Mouse (Mus musculus) spleen, adult 18-20 months (tissue): ENCODE measurements around the gene Nop16.
"Not testable (repeated sequence)": the region's sequence is repeated elsewhere in the genome, so short reads cannot be mapped to it uniquely, and the experiment has no call there.

Experiments used
- DNase-seq, 2 experiments: peaks; one replicate each; pipeline ENCODE4 v3.0.0; 2022; ENCODE audit warnings: mixed read lengths in 2 of 2

Gene Nop16

DNA sequence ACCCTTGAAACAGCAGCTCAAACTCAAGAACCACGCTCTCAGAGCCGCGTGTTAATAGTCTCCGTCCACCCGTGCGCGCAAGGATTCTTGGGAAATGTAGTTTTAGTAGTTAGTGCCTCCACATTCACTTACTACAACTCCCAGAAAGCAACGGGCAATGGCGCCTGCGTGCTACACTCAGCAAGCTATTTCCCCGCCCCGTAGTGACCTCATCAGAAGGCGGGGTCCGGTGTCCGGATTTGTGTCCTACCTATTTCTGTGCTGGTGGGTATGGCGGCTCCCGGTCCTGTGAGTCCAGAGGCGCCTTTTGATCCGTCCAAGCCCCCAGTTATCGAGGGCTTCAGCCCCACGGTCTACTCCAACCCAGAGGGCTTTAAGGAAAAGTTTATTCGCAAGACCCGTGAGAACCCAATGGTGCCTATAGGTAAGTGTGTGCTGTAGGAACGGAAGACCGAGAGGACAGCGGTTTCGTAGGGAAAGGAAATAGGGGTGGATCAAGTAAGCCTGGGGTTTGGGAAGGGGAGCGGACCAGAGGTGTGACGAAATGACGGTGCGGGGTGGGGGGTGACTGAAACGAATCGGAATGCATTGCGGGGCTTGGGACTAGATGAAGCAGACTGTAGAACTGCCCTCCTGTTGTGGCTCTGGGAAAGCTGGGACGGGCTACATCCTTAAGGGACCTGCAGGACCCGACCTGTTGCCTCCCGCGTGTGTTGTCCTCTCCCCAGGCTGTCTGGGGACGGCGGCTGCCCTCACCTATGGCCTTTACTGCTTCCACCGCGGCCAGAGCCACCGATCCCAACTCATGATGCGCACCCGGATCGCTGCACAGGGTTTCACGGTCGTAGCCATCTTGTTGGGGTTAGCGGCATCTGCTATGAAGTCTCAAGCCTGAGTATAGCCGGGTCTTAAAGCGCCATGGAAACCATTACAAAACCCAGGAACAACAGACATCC, at the start of gene Nop16, which contains the start of gene Higd2a:
Gene Nop16 (minus strand): TSS at position 95 of the 956 bp plus-strand sequence.
Gene Higd2a (plus strand): TSS at position 212 of the 956 bp plus-strand sequence.
- peak; percentile 93 to 95 for DNase-seq

DNA sequence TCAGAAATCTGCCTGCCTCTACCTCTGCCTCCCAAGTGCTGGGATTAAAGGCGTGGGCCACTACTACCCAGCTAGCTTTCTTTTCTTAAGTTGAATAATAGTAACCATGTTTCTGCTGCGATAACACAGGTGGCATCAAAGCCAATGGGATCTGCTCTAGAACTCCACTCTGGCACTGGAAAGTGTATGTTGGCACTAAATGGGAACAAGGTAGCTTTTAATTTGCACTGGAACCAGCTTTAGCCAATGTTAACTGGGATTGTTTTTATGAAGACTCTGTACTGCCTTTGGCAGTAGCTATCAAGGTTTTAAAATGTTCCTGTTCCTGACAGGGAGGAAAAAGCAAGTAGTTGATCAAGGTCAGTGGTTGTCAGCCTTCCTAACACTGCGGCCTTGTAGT, 45.1 kb upstream of the Nop16 start:
- no peak for DNase-seq

DNA sequence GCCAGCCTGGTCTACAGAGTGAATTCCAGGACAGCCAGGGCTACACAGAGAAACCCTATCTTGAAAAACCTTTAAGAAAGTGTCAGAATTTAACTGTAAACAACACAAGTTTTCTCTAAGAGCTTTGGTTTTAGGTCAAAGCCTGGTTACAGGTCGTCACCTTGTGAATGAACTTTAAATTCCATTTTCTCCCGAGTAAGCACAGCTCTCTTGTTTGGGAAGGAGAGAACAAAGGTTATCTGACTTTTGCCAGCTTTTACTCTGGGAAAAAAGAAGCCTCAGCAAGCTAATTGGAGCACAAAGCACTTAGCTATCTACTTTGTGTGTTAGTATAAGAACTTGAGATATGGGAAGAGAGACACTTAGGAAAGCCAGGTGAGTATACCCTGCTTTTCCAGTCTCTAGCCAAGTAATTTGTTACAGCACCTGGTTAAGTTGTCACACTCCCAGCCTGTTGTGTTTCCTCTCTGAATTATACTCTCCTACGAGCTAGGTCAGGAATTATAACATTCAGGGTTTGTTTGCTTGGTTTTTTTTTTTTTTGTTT, 42.9 kb upstream of the Nop16 start:
- DNase-seq, result no peak

DNA sequence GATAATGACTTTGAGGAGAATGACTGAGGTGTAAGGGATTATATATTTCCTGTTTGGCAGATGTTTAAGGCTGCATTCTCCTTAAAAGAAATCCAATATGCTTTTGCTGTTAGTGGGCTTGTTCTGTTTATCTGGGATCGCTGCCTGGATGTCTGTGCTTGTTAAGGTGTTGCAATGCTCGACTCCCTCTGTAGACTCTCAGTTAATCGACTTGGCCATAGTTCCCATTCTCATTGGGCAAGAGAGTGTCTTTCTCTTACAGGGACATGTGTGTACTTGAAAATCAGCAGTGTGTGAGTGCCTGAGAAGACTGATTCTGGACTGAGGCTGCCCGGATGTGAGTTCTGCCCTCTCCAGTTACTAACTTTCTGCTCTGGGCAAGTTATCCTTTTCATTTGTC, 39.2 kb upstream of the Nop16 start:
- DNase-seq, result no peak

DNA sequence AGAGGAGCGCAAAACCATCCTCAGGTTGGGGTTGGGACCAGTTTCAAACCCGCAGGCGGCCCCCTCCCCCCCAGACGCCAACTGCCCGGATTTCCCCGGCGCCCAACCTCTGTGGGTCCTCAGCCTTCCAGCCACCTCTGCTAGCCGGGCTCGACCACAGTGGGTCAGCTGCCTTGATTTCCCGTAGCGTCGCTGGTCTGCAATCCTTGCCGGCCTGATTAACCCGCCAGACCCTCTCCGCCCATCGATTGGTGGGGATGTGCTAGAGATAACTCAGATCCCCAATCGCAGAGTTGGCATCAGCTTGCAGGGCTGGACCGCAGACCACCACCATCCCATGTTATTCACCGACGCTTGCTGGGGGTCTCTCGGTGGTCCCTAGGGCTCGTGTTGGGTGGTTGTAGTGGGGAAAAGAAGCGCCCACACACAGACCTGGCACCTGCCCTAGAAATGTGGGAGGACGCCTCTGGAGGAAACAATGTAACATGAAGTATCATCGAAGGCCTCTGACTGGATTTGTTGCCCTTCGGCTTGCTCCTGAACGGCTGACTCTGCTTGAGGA, 32.2 kb upstream of the Nop16 start:
- DNase-seq, result no peak

DNA sequence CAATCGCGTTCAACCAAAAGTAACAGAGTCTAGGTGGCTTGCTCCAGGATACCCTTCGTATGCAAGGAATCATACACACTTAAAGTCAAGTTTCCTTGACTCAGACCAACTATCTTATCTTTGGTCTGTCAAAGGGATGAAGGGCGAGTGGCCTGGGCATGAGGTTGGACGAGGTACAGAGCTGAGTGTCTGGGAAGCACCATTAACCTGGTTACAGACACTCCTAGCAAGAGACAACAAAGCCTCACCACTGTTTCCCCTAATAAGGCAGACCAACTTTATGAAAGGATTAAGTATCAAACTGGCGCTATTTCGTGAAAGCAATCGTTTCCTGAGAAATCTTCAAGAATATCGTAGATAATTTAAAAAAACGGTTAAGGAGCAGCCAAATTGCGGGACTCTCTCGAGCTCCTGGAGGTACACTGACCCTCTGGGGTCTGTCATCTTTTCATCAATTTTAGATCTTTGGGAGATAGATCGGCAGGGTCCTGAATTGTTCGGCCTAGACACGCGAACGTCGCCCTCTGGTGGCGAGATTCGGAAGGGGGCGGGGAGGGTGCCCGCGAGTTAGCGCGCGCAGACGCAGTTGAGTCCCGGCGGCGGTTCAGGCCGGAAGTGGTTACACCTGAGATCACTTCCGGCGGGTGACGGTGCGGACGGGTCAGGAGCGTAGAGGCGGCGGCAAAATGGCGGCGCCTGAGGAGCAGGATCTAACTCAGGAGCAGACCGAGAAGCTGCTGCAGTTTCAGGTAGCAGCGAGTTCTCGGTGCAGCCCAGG, 31.5 kb upstream of the Nop16 start, which contains the start of gene Faf2:
Gene Faf2 (plus strand): TSS at position 630 of the 778 bp plus-strand sequence.
- peak; percentile 96 to 99 for DNase-seq

DNA sequence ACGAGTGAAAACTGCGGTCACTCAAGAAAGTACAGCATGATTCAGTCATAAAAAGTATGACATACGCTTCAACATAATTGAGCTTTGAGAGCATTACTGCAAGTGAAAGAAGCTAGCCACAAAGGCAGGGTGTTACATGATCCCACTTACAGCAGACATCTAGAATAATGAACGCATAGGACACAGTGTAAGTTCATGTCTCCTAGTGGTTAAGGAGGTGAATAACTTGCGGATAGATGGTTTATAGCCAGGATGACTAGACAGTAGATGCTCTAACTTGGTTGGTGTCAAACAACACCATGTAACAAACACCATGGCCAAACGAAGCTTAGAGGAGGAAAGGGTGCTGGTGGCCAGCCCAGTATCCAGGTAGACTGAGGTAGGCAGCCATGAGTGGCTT, 27.1 kb upstream of the Nop16 start:
- DNase-seq, result no peak

DNA sequence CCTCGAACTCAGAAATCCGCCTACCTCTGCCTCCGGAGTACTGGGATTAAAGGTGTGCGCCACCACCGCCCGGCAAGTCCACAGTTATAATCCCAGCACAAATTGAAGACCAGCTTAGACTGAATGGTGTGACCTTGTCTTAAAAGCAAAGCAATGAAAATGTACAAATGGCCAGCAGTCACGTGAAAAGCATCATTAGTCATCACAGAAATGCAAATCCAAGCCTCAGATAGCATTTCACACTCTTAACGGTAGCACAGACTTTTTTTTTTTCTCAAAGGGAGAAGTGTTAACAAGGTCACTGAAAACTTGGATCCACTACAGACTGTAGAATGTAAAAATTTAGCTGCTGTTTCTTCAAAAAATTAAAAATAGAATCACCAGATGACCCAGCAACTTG, 26.4 kb upstream of the Nop16 start:
- no peak for DNase-seq

DNA sequence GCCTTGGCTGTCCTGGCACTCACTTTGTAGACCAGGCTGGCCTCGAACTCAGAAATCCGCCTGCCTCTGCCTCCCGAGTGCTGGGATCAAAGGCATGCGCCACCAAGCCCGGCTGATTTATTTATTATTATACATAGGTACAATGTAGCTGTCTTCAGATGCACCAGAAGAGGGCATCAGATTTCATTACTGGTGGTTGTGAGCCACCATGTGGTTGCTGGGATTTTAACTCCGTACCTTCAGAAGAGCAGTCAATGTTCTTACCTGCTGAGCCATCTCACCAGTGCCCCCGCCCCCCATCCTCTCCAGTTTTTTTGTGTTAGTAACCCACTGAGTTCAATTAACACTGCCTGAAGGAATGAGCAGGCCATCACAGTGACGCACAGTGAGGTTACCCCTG, 23.3 kb upstream of the Nop16 start:
- not testable (repeated sequence) for DNase-seq

DNA sequence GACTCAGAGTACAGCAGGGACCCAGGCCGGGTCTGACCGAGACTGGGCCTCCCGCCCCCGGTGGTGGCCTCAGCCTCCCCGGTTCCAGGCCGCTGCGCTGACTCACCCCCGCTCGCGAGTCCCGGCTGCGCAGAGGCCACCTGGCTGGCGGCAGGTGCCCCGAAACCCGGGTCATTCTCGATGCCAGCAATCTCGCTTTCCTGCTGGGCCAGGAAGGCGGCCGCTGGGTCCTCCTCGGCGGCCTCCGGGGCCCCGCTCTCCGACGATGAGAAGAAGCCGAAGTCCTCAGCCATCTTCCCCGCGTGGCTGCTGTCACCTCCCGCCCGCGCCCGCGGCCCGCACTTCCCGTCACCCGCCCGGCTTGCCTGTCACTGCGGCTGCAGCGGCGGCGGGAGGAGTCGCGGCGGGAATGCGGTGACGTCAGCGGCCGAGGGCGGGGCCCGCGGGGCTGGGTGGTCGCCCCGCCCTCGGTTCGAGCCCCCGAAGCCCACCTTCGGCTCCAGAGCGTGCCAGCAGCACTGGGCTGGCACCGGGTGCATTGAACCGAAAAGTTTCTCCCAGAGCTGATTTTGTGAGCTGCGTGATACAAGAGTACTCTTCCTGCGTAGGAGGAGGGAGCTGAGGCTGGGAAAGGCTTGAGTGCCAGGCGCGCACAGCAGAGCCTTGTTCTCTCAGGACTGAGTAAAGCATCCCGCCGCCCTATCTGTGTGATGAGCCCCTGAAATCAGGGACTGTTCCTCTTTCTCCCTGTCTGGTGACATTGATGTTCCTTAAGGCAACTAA, 21.3 kb upstream of the Nop16 start, which contains the start of gene Cltb:
Gene Cltb (minus strand): TSS at position 373 of the 783 bp plus-strand sequence.
- DNase-seq, result peak; percentile 70 to 86

DNA sequence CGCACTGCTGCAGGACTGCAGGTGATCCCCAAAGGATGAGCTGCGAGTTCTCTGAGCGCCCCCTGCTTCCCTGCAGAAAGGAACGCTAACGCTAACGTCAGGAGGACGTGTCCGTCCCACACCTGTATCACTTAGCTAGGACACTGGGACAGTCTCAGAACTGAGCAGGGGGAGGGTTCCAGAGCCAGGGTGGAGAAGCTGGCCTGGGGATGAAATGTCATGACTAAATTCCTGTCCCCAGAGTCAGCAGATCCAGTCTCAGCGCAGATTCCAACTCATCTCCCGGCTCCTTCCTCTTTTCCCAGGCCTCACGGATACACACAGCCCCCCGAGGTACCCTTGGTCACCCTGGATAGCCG, 20.7 kb upstream of the Nop16 start:
- DNase-seq, result no peak

DNA sequence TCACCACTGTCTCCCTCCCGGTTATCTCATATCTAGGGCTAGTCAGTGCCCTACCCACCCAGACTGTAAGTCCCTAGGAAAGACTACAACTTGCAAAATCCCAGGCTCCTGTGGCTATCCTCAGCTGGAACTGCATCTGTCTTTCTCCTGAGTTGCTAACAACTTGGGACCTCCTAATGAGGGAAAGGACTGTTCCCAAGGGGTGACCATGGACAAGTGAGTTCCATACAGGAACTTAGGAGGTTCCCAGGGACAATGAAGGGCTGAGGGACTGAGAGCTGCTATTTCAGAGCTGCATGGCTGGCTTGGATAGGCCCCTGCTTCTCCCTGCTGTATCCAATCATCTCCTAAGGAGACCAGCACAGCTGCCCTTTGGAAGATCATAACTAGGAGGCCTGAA, 19.4 kb upstream of the Nop16 start:
- DNase-seq, result no peak

DNA sequence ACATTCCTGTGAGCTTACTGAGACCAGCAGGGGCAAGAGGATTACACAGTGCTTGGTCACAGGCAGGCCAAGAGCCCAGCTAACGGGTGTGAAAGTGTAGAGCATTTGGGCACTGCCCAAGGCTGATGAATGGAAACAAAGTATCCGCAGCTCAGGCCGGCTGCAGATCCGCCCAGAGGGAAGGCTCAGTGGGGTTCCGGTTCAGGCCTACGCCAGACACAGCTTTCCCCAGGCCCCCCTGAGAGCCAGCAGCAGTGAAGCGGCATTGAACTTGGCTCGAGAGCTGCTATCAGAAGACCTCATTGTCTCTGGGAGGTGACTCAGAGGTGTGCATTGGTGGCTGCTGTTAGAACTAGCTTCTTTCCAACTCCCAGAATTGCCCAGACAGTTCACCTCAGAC, 18.8 kb upstream of the Nop16 start:
- DNase-seq, result no peak

DNA sequence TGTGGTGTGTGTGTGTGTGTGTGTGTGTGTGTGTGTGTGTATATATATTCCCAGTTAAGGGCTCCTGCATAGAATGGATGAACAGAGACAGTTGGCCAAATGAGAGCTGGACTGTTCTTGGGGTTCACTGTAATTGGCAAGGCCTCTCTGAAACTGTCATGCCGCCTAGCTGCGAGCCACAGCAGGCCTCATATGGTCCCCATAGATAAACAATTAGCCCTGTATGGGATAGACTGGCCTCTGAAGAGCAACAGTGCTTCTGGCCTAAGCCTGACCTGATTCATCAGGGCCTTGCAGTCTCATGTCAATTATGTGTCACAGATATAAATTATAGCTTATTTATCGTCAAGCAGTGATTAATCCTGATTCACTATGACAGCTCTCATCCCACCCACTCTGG, 18.1 kb upstream of the Nop16 start:
- DNase-seq, result no peak

DNA sequence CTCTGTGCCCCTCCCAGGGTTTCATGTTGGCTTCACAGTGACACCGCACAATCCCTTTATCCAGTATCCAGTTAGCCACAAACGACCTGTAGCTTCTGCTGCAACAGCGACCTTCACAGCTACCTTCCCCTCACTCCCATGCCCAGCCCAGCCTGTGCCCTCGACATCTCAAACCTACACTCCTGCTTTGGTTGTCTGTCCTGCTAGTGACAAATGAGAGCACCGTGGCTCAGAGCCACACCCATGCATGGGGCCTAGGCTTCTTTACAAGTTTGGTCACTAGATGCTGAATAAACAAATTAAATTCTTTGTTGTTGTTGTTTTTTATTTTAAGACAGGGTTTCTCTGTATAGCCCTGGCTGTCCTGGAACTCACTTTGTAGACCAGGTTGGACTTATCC, 17.3 kb upstream of the Nop16 start:
- DNase-seq, result no peak

DNA sequence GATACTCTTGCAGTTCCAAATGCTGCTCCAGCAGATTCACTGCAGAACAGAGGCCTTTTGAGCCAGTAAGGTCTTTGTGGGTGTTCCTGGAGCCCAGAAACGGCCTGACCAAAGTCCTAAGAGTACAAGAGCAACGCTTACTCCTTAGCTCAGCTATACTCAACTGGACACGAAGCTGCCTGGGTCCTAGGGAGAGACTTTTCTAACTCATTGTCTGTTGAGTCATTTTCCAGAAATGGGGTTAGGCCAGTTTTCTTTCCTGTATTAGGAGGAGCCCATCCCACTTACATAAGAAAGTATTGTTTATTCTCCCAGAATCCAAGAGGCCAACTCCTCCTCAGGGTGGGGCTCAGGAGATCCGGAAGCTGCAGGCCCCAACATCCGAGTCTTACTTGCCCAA, 15.5 kb upstream of the Nop16 start:
- DNase-seq, result no peak

DNA sequence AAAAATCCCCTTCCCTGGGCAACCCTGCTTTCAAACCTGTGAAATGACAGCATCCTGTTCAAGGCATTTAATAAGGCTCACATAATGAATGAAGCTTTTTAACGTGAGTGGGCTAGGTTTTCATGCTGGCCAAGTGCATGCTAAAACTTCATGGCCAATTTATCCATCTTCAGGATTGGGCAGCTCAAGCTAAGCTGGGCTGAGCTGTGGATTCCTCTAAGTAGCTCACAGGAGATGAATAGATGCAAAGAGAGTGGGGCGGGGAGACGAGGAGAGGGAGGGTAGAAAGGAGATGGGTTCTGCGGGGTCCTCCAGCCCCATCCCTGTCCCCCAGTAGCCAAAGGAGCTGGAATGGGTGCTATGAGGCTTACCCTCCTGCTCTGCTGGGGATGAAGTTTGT, 14.3 kb upstream of the Nop16 start:
- no peak for DNase-seq

DNA sequence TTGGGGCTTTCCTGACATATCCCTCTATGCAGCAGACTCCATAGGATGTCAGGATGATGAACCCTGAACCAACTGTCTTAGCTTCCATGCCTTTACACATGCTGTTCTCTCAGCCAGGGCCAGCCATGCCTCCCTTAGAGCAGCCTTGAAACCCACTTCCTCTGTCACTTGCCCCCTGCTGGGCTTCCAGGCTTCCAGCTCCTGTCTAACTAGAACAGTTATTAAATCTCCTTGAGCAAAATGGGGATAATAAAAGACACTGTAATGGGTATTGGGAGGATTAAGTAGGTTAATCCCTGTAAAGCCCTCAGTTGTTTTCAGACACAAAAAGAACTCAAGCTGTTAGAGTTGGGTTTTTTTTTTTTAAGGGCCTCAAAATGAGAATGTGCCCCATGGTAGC, 13.6 kb upstream of the Nop16 start:
- DNase-seq, result no peak

DNA sequence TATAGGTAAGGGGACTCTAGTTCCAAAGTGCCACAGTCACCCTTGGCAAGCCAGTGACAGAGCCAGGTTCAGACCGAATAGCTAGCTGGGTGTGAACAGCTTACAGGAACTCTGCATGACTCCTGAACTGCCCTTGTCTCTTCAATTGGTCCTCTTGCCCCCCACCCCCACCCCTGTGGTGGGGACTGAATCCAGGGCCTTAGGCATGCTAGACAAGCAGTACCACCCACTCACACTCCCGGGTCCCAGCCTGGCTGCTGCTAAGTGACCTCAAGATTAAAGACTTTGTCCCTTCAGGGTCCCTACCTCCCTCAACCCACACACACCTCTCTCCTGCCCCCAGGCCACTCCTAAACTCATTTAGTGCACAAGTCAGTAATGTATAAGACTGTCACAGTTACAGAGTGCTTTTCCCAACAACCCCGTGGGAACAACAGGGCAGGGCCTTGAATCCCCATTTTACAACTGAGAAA, 12.8 kb upstream of the Nop16 start:
- no peak for DNase-seq

DNA sequence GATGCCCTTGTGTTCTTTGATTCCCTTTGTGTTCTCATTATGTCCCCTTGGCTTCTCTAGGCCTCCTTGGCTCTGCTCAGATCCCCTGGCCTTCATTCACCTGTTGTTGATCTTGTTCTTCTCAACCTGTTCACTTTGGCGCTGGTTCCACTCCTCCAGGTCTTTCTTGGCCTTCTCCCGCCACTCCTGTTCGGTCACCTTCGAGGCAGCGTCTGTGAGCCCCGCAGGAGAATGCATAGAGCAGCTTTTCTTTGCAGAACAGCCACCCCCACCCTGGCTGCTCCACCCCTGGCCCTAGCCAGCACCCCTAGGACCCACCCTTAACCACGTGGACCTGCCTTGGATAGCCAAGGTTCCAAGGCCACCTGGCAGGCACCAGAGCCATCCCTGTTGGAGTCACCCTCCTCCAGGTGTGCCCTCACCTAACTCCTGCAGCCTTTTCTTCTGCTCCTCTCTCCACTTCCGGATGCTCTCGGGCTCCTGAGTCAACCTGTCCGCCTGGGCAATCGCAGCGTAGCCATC, 8.8 kb upstream of the Nop16 start:
- DNase-seq, result no peak

DNA sequence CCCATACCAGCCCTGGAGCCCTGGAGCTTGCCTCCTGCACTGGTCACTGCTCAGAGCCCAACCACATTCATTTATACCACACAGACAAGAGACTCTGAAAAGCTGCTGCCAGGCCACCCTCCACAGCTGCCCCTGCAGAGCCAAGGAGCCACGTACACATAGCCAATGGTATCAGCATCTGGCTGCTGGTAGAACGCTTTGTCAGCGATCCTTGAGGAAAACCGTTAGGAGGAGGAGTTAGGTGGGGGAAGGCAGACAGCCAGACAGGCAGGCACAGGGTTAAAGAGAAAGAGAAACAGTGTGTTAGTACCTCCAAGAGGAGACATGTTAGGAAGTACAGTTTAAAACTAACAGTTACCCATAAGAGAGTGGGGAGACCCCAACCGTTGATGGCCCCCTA, 7.0 kb upstream of the Nop16 start:
- no peak for DNase-seq
